ENCODE assay signal across 8 mouse cellular contexts in the genomic region with DNA sequence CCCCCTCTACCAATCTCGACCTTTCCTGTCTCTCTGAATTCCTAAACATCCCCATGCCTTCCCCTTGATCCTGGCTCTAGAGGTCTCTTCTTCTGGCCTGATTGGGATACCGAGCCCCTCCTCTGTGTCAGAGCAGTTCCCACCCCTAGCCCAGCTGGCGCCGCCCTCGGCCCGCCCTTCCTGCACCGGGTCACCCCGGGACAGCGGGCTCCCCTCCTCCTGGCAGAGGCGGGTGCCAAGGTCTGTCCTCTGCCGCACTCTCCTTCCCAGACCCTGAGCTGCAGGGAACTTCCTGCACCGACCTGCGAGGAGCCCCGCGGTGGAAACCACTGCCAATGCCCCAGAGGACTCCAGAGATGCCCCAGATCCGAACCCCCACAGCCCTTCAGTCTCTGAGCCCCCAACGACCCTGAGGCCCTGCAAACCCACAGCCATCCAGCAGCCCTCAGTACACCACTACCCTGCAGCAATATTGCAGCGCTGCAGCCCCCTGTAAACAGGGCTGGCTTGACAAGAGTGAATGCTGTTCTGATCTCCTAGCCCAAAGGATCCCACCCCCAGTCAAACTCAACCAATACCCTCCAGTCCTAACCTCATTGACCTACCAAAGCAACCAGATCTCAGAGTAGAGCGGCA. TPM values are rescaled to one million over a fixed set of nuclear protein-coding genes. Genes with fewer than 3 reads are reported as not detected.
DNase-seq lines count a peak whose midpoint lies in the region; ATAC-seq and TF ChIP-seq lines count a peak whose summit lies in the region.

No protein-coding gene starts in this region.

- ATAC-seq in heart, embryonic 14.5 days (ENCODE audit: insufficient number of reproducible peaks, insufficient read depth, low FRiP score, low read depth): 0 out of 2 replicates have a peak, but pooled peaks have one; percentile 59
- peak; percentile 94 for ATAC-seq in kidney, embryonic 15.5 days (replicated peaks; ENCODE audit: low FRiP score)

- H3K9me3 ChIP-seq in forebrain, embryonic 10.5 days: no peaks in the 10 kb centered on the region
- H3K9me3 ChIP-seq in heart, embryonic 14.5 days (ENCODE audit: control insufficient read depth, low read length): no peaks in the 10 kb centered on the region
- H3K9me3 ChIP-seq in kidney, embryonic 15.5 days (replicated peaks): no peaks in the 10 kb centered on the region

- no peaks in the 10 kb centered on the region for H3K36me3 ChIP-seq in forebrain, embryonic 10.5 days (replicated peaks)
- no peaks in the 10 kb centered on the region for H3K36me3 ChIP-seq in heart, embryonic 14.5 days (ENCODE audit: control insufficient read depth, insufficient read depth, low read length)
- H3K36me3 ChIP-seq in kidney, embryonic 15.5 days: no peaks in the 10 kb centered on the region

- peak; percentile 14; the same call in 1 of the 2 replicates for TF ChIP-seq POLR2A in olfactory bulb, adult 2 months (IDR thresholded peaks at IDR 0.05; ENCODE audit: insufficient read depth, low read depth, low read length)

- 7% methylated on average over 19 of the region's 19 CpGs for WGBS in forebrain, embryonic 10.5 days
- 7% methylated on average over 19 of the region's 19 CpGs for WGBS in heart, embryonic 14.5 days
- 7% methylated on average over 19 of the region's 19 CpGs for WGBS in kidney, embryonic 15.5 days
- WGBS in olfactory bulb, adult 2 months: 17% methylated on average over 19 of the region's 19 CpGs

- peaks cover 10% of the 10 kb centered on the region for H3K4me1 ChIP-seq in forebrain, embryonic 10.5 days
- peaks cover 0 to 5% of the 10 kb centered on the region in 2 experiments; a peak in 2 of 4 replicates for H3K4me1 ChIP-seq in heart, embryonic 14.5 days (ENCODE audit: control insufficient read depth in 2 of 2, insufficient read depth in 2 of 2, low read length in 2 of 2)
- H3K4me1 ChIP-seq in kidney, embryonic 15.5 days: peaks cover 5% of the 10 kb centered on the region
- peaks cover 10% of the 10 kb centered on the region for H3K4me1 ChIP-seq in olfactory bulb, adult 2 months (ENCODE audit: control insufficient read depth, insufficient read depth, low read length)

- no peaks in the 10 kb centered on the region for H3K27me3 ChIP-seq in forebrain, embryonic 10.5 days (ENCODE audit: poor library complexity, severe bottlenecking)
- H3K27me3 ChIP-seq in heart, embryonic 14.5 days (ENCODE audit: control insufficient read depth, insufficient read depth, low read length): no peaks in the 10 kb centered on the region
- H3K27me3 ChIP-seq in kidney, embryonic 15.5 days: no peaks in the 10 kb centered on the region

- H3K9ac ChIP-seq in heart, embryonic 14.5 days (ENCODE audit: low read length): no peak overlapping the region
- no peak overlapping the region for H3K9ac ChIP-seq in kidney, embryonic 15.5 days

- H3K4me3 ChIP-seq in forebrain, embryonic 10.5 days: peak overlapping the region; percentile 39
- 0 out of 4 replicates have a peak overlapping the region, but pooled peaks of 1 of the 2 experiments have one; percentile 3 for H3K4me3 ChIP-seq in heart, embryonic 14.5 days (ENCODE audit: control insufficient read depth in 1 of 2, insufficient read depth in 1 of 2, low read depth in 1 of 2, low read length in 2 of 2)
- 0 out of 2 replicates have a peak overlapping the region, but pooled peaks have one; percentile 7 for H3K4me3 ChIP-seq in kidney, embryonic 15.5 days (replicated peaks)
- no peak overlapping the region; the same call in 1 of the 2 replicates for H3K4me3 ChIP-seq in olfactory bulb, adult 2 months (ENCODE audit: insufficient read depth, low read depth, low read length)

- peak; percentile 17; the same call in 1 of the 2 replicates for TF ChIP-seq CTCF in olfactory bulb, adult 2 months (IDR thresholded peaks at IDR 0.05; ENCODE audit: insufficient read depth, low read depth, low read length)

- peak; percentile 6 to 30 for DNase-seq in left cerebral cortex, adult 18-20 months (ENCODE audit: low spot score in 2 of 2)
- no peak for DNase-seq in left cerebral cortex, adult 11 months (ENCODE audit: low spot score)
- DNase-seq in forebrain, embryonic 10.5 days (ENCODE audit: extremely low spot score, low spot score): no peak
- DNase-seq in lung, adult 18-20 months: peak; percentile 53 to 60
- peak; percentile 24 to 44 for DNase-seq in urinary bladder, postnatal 36 days (ENCODE audit: low spot score in 2 of 2)

- H3K27ac ChIP-seq in forebrain, embryonic 10.5 days: no peak overlapping the region; the same call in 1 of the 2 replicates
- H3K27ac ChIP-seq in heart, embryonic 14.5 days (replicated peaks in 1 of 2; ENCODE audit: control insufficient read depth in 1 of 2, insufficient read depth in 1 of 2, low read depth in 2 of 2, low read length in 2 of 2): no peak overlapping the region
- no peak overlapping the region for H3K27ac ChIP-seq in kidney, embryonic 15.5 days
- H3K27ac ChIP-seq in olfactory bulb, adult 2 months (ENCODE audit: insufficient read depth, low read depth, low read length): no peak overlapping the region

- H3K4me2 ChIP-seq in heart, embryonic 14.5 days (ENCODE audit: low read length): peak overlapping the region; percentile 46
- peak overlapping the region; percentile 50 for H3K4me2 ChIP-seq in kidney, embryonic 15.5 days

RNA-seq across cellular contexts. Expression of a gene that starts 27.1 kb away (rescaled TPM):
- 10 to 100 TPM; 83.8 to 85.6 TPM for total RNA-seq in left cerebral cortex, adult 18-20 months (2021)
- 0.73 and 0.74 TPM in 2 replicates for polyA plus RNA-seq in forebrain, embryonic 10.5 days (2016; fragmentation: Nextera tagmentation; extraction: Ambion mirVana)
- 1.1 and 1.5 TPM in 2 replicates for polyA plus RNA-seq in heart, embryonic 14.5 days (2014; fragmentation: Nextera tagmentation; extraction: Ambion mirVana)
- polyA plus RNA-seq in kidney, embryonic 15.5 days (2015; fragmentation: Nextera tagmentation; extraction: Ambion mirVana): 0.96 and 2.9 TPM in 2 replicates
- polyA plus RNA-seq in olfactory bulb, adult 2 months (2012; ENCODE audit: insufficient read depth, insufficient read length, low replicate concordance, missing spikeins): not detected in 2 replicates

Comparison
In these comparisons a context has a peak if more than half of its experiments do, and no peak if none do; other contexts are left out.
1. DNase-seq: peak in left cerebral cortex, adult 18-20 months (2 of 2), lung, adult 18-20 months (2 of 2) and urinary bladder, postnatal 36 days (2 of 2); none in left cerebral cortex, adult 11 months (single experiment) and forebrain, embryonic 10.5 days (single experiment).